Mouse (Mus musculus) gastrocnemius, postnatal 10 days (tissue): ENCODE data around the gene Hip1r. TPM values are rescaled to one million over a fixed set of nuclear protein-coding genes. Genes with fewer than 3 reads are reported as not detected.

ENCODE experiments used
- DNase-seq: peaks from one replicate; pipeline ENCODE4 v3.0.0; 2021; ENCODE audit warnings: mixed read lengths
- total RNA-seq, 2 experiments: library from RNA; stranded (reverse); gene quantifications; 2 replicates each; pipeline ENCODE4 v1.2.3; 2021

Gene Hip1r
- total RNA-seq, 2 experiments from 2014 or later: 8.2 to 9.0 TPM

- no peak for DNase-seq
Observed at GRCm38 (mm10) chr5:123996695-123997094, 23.3 kb downstream of the Hip1r start.

- DNase-seq: no peak
Observed at GRCm38 (mm10) chr5:123997211-123997751, 23.9 kb downstream of the Hip1r start.

GRCm38 (mm10) chr5:123997811-123998210 lies 24.4 kb downstream of the Hip1r start:
- DNase-seq: no peak

- no peak for DNase-seq
Observed at GRCm38 (mm10) chr5:123998370-123998769, 24.9 kb downstream of the Hip1r start.

GRCm38 (mm10) chr5:124000824-124001223 lies 27.4 kb downstream of the Hip1r start:
- DNase-seq: peak; percentile 92

- no peak for DNase-seq
Observed at GRCm38 (mm10) chr5:124001274-124001673, 27.8 kb downstream of the Hip1r start.

- DNase-seq: peak; percentile 63
Observed at GRCm38 (mm10) chr5:124002876-124003275, 29.4 kb downstream of the Hip1r start.

GRCm38 (mm10) chr5:124003375-124003774 lies 29.9 kb downstream of the Hip1r start:
- DNase-seq: no peak

- no peak for DNase-seq
Observed at GRCm38 (mm10) chr5:124004356-124005150, 31.1 kb downstream of the Hip1r start.

- DNase-seq: no peak
Observed at GRCm38 (mm10) chr5:124005151-124005500, 31.7 kb downstream of the Hip1r start.

GRCm38 (mm10) chr5:124005591-124005990 lies 32.2 kb downstream of the Hip1r start:
- DNase-seq: no peak

- DNase-seq: no peak
Observed at GRCm38 (mm10) chr5:124006082-124006873, 32.9 kb downstream of the Hip1r start.

- DNase-seq: no peak
Observed at GRCm38 (mm10) chr5:124006891-124007491, 33.6 kb downstream of the Hip1r start.

GRCm38 (mm10) chr5:124010077-124010476 lies 36.6 kb downstream of the Hip1r start:
- no peak for DNase-seq

- peak; percentile 72 for DNase-seq
Observed at GRCm38 (mm10) chr5:124010910-124011655, 37.7 kb downstream of the Hip1r start.

GRCm38 (mm10) chr5:124011927-124012326 lies 38.5 kb downstream of the Hip1r start:
- DNase-seq: no peak

- no peak for DNase-seq
Observed at GRCm38 (mm10) chr5:124012885-124013284, 39.5 kb downstream of the Hip1r start.

GRCm38 (mm10) chr5:124013747-124014146 lies 40.3 kb downstream of the Hip1r start:
- no peak for DNase-seq

- DNase-seq: no peak
Observed at GRCm38 (mm10) chr5:124014180-124014579, 40.8 kb downstream of the Hip1r start.

- no peak for DNase-seq
Observed at GRCm38 (mm10) chr5:124014791-124015251, 41.4 kb downstream of the Hip1r start.

GRCm38 (mm10) chr5:124015727-124016126 lies 42.3 kb downstream of the Hip1r start:
- no peak for DNase-seq

- DNase-seq: no peak
Observed at GRCm38 (mm10) chr5:124016291-124016821, 42.9 kb downstream of the Hip1r start.
